Mouse (Mus musculus): Measurements from ENCODE around the gene Akap6.

The Akap6 gene

GRCm38 (mm10) chr12:52781066-52781465 lies 81.9 kb downstream of the Akap6 start:
- in situ Hi-C loops (cut with MboI, MseI), result loop anchor here (5.0 kb wide), 1 partner anchor 51 kb away; no protein-coding TSS in a partner anchor

- in situ Hi-C loops (cut with MboI, MseI), result loop anchor here (5.0 kb wide), 1 partner anchor 49 kb away; no protein-coding TSS in a partner anchor
Measured at GRCm38 (mm10) chr12:52782902-52783441, 83.8 kb downstream of the Akap6 start.

GRCm38 (mm10) chr12:52785217-52785616 lies 86.0 kb downstream of the Akap6 start:
- in situ Hi-C loops (cut with MboI, MseI), result no loop called here

DNA sequence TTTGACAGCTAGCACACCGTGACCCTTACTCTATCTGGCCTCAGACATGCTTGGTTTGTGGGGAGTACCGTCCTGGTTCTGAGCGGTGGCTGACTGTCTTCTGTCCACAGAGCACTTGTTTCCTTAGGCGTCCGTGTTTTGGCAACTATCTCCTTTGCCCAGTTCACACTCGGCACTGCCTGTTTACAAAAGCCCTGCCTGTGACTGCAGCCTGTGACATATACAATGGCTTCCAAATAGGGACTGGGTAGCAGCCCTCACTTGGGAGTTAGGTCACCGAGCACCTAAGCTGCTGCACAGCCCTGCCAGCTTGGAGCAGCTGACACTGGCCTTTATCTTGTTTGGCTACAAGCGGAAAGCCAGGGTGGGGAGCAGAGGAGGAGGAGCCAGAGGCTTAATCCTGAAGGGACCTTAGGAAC lies 91.2 kb downstream of the Akap6 start:
- in situ Hi-C loops (cut with MboI, MseI), result no loop called here

- in situ Hi-C loops (cut with MboI, MseI), result no loop called here
Measured at GRCm38 (mm10) chr12:52794131-52794530, 94.9 kb downstream of the Akap6 start.

GRCm38 (mm10) chr12:52795551-52796470 lies 96.6 kb downstream of the Akap6 start:
- in situ Hi-C loops (cut with MboI, MseI), result no loop called here

GRCm38 (mm10) chr12:52796471-52796795 lies 97.2 kb downstream of the Akap6 start:
- in situ Hi-C loops (cut with MboI, MseI), result no loop called here

GRCm38 (mm10) chr12:52799717-52800116 lies 100.5 kb downstream of the Akap6 start:
- in situ Hi-C loops (cut with MboI, MseI), result no loop called here

DNA sequence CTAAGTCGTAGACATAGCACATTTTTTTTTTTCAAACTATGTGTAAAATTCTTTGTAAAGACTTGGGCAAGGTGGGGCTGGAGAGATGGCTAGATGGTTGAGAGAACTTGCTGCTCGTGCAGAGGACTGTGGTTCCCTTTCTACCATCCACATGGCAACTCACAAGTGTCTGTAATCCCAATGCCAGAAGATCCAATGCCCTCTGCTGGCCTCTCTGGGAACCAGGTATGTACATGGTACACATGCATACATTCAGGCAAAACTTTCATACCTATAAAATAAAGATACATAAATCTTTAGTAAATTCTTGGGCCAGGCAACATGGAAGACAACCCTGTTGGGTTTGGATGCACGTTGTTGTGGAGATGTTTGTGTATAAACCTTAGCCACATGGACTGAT lies 107.1 kb downstream of the Akap6 start:
- in situ Hi-C loops (cut with MboI, MseI), result no loop called here

- in situ Hi-C loops (cut with MboI, MseI), result no loop called here
Measured at GRCm38 (mm10) chr12:52818588-52818987, 119.4 kb downstream of the Akap6 start.

- in situ Hi-C loops (cut with MboI, MseI), result loop anchor here (25.0 kb wide), 1 partner anchor 337 kb away; no protein-coding TSS in a partner anchor
Measured at GRCm38 (mm10) chr12:52824774-52825173, 125.6 kb downstream of the Akap6 start.

DNA sequence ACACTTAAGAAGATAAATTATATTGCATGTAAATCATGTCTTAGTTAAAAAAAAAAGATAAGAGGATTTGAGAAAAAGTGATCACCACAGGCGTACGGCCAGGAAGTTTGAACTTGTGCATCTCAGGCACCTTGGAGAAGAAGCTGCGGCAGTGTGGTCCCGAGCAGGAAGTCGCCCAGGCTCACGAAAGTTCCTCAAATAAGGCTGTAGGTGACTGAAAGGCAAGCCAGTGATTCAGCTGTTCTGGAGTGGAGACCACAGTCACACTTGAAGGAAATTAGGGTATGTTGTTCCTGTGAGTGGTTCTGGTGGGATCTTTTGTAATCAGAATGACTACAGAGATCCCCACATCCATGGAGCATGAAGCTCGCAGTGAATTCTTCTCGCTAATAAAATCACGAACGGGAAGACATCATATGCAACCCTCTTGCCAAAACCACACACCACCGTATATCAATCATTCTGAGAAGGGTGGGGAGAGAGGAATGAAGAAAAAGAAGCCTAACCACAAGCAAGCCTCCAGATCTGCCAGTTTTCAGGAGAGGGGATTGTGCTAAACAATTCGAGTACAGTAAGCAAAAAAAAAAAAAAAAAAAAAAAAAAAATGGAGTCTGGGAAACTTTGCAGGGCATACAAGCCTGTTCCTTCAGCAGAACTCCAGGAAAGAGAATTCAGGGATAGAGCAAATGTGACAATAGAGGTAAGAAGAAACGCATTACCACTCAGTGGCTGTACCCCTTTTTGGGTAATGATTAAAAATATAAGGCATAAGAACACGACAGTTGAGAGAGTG lies 130.0 kb downstream of the Akap6 start:
- in situ Hi-C loops (cut with MboI, MseI), result loop anchor here (25.0 kb wide), 1 partner anchor 342 kb away; no protein-coding TSS in a partner anchor

GRCm38 (mm10) chr12:52831782-52832181 lies 132.6 kb downstream of the Akap6 start:
- in situ Hi-C loops (cut with MboI, MseI), result loop anchor here (5.0 to 25.0 kb wide), 2 partner anchors 49 to 344 kb away; no protein-coding TSS in a partner anchor

GRCm38 (mm10) chr12:52832230-52832629 lies 133.0 kb downstream of the Akap6 start:
- in situ Hi-C loops (cut with MboI, MseI), result loop anchor here (5.0 to 25.0 kb wide), 2 partner anchors 50 to 345 kb away; no protein-coding TSS in a partner anchor

DNA sequence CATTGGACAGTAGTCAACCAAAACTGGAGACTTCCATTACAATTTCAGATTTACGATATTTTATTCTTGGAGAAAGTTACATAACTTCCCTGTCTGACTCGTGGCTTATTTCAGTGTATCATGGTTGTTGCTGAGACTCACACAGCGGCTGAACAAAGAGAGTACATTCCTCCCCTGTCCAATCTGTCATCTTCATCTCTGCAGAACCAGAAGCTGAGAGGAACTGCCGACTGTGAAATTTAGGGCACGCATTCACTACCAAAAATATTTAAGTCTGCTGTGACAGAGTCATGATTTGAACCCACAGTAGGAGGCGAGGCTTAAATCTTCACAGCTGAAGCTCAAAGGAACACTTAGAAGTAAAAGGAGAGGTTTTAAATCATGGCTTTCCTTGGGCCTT lies 134.0 kb downstream of the Akap6 start:
- in situ Hi-C loops (cut with MboI, MseI), result loop anchor here (5.0 to 25.0 kb wide), 2 partner anchors 51 to 346 kb away; no protein-coding TSS in a partner anchor

GRCm38 (mm10) chr12:52834074-52834473 lies 134.9 kb downstream of the Akap6 start:
- in situ Hi-C loops (cut with MboI, MseI), result loop anchor here (5.0 to 25.0 kb wide), 2 partner anchors 52 to 347 kb away; no protein-coding TSS in a partner anchor

- in situ Hi-C loops (cut with MboI, MseI), result loop anchor here (5.0 to 25.0 kb wide), 2 partner anchors 53 to 348 kb away; no protein-coding TSS in a partner anchor
Measured at GRCm38 (mm10) chr12:52834781-52835279, 135.6 kb downstream of the Akap6 start.

DNA sequence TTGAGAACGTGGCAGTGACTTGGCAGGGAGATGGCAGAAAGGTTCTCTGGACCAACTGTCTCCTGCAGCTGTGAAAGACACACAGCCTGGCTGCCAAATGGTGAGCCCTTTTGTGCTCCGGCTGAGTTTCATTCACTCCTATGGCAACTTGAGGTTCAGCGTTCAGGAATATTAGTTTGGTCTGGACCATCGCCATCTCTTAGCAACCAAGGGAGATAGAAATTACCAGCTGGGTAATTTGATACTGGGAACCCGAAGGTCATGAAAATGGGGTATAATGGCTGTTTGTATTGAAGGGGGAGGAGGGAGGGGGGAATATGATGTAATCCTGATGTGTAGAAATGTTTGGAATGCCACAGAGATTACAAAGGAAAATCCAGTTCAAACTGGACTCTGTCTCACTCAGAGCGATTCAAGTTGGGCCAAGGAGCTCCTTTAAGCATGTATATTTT lies 136.1 kb downstream of the Akap6 start:
- in situ Hi-C loops (cut with MboI, MseI), result loop anchor here (25.0 kb wide), 1 partner anchor 348 kb away; no protein-coding TSS in a partner anchor

- in situ Hi-C loops (cut with MboI, MseI), result loop anchor here (25.0 kb wide), 1 partner anchor 349 kb away; no protein-coding TSS in a partner anchor
Measured at GRCm38 (mm10) chr12:52835914-52836546, 136.8 kb downstream of the Akap6 start.

DNA sequence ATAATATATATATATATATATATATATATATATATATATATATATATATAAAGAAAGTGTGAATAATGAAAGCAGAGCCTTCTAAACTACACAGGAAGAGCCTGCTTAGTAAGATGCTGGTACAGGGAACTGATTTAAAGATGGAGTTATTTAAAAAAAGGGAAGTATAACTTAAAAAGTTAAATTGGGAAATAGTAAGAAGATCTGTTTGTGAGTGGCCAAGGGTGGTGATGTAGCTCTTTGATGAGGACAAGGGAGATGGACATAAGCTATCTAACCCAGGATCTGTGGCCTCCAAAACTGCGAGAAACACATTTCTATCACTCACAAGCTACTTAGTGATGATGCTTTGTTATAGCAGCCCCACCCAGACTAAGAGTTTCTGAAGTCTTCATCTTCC lies 146.8 kb downstream of the Akap6 start:
- in situ Hi-C loops (cut with MboI, MseI), result loop anchor here (25.0 kb wide), 1 partner anchor 359 kb away; no protein-coding TSS in a partner anchor

All from T-helper 2 cell (primary cell).